Mouse (Mus musculus): ENCODE measurements around the gene Kynu. TPM values are rescaled to one million over a fixed set of nuclear protein-coding genes. Genes with fewer than 3 reads are reported as not detected.

Kynu gene
- polyA plus RNA-seq, 1 experiment: not detected

- no peaks in the 10 kb centered on the region for H3K79me2 ChIP-seq (ENCODE audit: control insufficient read depth, insufficient read depth)
- H3K4me3 ChIP-seq: no peak overlapping the region
- no peak overlapping the region for H3K4me2 ChIP-seq (ENCODE audit: low read depth)
- H3ac ChIP-seq (ENCODE audit: control insufficient read depth, insufficient read length): no peak overlapping the region
- H3K36me3 ChIP-seq (ENCODE audit: control insufficient read depth, insufficient read depth): no peaks in the 10 kb centered on the region
- no peak for TF ChIP-seq E2F4 (IDR thresholded peaks at IDR 0.05; ENCODE audit: insufficient read depth)
- TF ChIP-seq MAX (IDR thresholded peaks at IDR 0.05; ENCODE audit: low read depth): no peak
- TF ChIP-seq SRF (IDR thresholded peaks at IDR 0.05; ENCODE audit: control insufficient read depth, insufficient read length, low read depth): no peak
- no peak for TF ChIP-seq TCF12 (IDR thresholded peaks at IDR 0.05; ENCODE audit: insufficient read depth, poor library complexity, severe bottlenecking)
- no peak for TF ChIP-seq POLR2A (IDR thresholded peaks at IDR 0.05; ENCODE audit: insufficient read length, low read depth)
- no peak for TF ChIP-seq TCF3 (IDR thresholded peaks at IDR 0.05; ENCODE audit: insufficient read length, low read depth)
- no peak for TF ChIP-seq POLR2AphosphoS2 (IDR thresholded peaks at IDR 0.05; ENCODE audit: insufficient read length, low read depth)
- TF ChIP-seq MYOG (IDR thresholded peaks at IDR 0.05; ENCODE audit: control insufficient read depth in 1 of 3, insufficient read depth in 1 of 3, insufficient read length in 2 of 3, low read depth in 2 of 3): no peak
- TF ChIP-seq MYOD1 (IDR thresholded peaks at IDR 0.05; ENCODE audit: control insufficient read depth in 1 of 3, insufficient read length in 2 of 3, low read depth in 2 of 3): no peak
- TF ChIP-seq USF1 (IDR thresholded peaks at IDR 0.05; ENCODE audit: low read depth): no peak
- no peak for TF ChIP-seq REST (IDR thresholded peaks at IDR 0.05; ENCODE audit: insufficient read depth, insufficient read length)
- TF ChIP-seq CEBPB (IDR thresholded peaks at IDR 0.05; ENCODE audit: insufficient read depth, poor library complexity, severe bottlenecking): no peak
- H3K27me3 ChIP-seq (ENCODE audit: control insufficient read depth, insufficient read depth, insufficient read length): no peaks in the 10 kb centered on the region
Measured at GRCm38 (mm10) chr2:43673619-43674018, 118.5 kb downstream of the Kynu start.

GRCm38 (mm10) chr2:43674098-43674497 lies 119.0 kb downstream of the Kynu start:
- H3ac ChIP-seq (ENCODE audit: control insufficient read depth, insufficient read length): no peak overlapping the region
- H3K4me3 ChIP-seq: no peak overlapping the region
- H3K27me3 ChIP-seq (ENCODE audit: control insufficient read depth, insufficient read depth, insufficient read length): no peaks in the 10 kb centered on the region
- H3K4me2 ChIP-seq (ENCODE audit: low read depth): no peak overlapping the region
- H3K36me3 ChIP-seq (ENCODE audit: control insufficient read depth, insufficient read depth): no peaks in the 10 kb centered on the region
- H3K79me2 ChIP-seq (ENCODE audit: control insufficient read depth, insufficient read depth): no peaks in the 10 kb centered on the region
- no peak for TF ChIP-seq POLR2AphosphoS2 (IDR thresholded peaks at IDR 0.05; ENCODE audit: insufficient read length, low read depth)
- TF ChIP-seq REST (IDR thresholded peaks at IDR 0.05; ENCODE audit: insufficient read depth, insufficient read length): no peak
- no peak for TF ChIP-seq MAX (IDR thresholded peaks at IDR 0.05; ENCODE audit: low read depth)
- no peak for TF ChIP-seq CEBPB (IDR thresholded peaks at IDR 0.05; ENCODE audit: insufficient read depth, poor library complexity, severe bottlenecking)
- TF ChIP-seq USF1 (IDR thresholded peaks at IDR 0.05; ENCODE audit: low read depth): no peak
- no peak for TF ChIP-seq MYOD1 (IDR thresholded peaks at IDR 0.05; ENCODE audit: control insufficient read depth in 1 of 3, insufficient read length in 2 of 3, low read depth in 2 of 3)
- no peak for TF ChIP-seq E2F4 (IDR thresholded peaks at IDR 0.05; ENCODE audit: insufficient read depth)

- no peak for TF ChIP-seq POLR2A (IDR thresholded peaks at IDR 0.05; ENCODE audit: insufficient read length, low read depth)
- no peak for TF ChIP-seq TCF3 (IDR thresholded peaks at IDR 0.05; ENCODE audit: insufficient read length, low read depth)
- TF ChIP-seq MYOG (IDR thresholded peaks at IDR 0.05; ENCODE audit: control insufficient read depth in 1 of 3, insufficient read depth in 1 of 3, insufficient read length in 2 of 3, low read depth in 2 of 3): no peak
- no peak for TF ChIP-seq POLR2AphosphoS2 (IDR thresholded peaks at IDR 0.05; ENCODE audit: insufficient read length, low read depth)
- no peak for TF ChIP-seq SRF (IDR thresholded peaks at IDR 0.05; ENCODE audit: control insufficient read depth, insufficient read length, low read depth)
- TF ChIP-seq REST (IDR thresholded peaks at IDR 0.05; ENCODE audit: insufficient read depth, insufficient read length): no peak
- no peak for TF ChIP-seq USF1 (IDR thresholded peaks at IDR 0.05; ENCODE audit: low read depth)
- no peak for TF ChIP-seq MAX (IDR thresholded peaks at IDR 0.05; ENCODE audit: low read depth)
- no peak for TF ChIP-seq E2F4 (IDR thresholded peaks at IDR 0.05; ENCODE audit: insufficient read depth)
- H3K79me2 ChIP-seq (ENCODE audit: control insufficient read depth, insufficient read depth): no peaks in the 10 kb centered on the region
- no peak overlapping the region for H3ac ChIP-seq (ENCODE audit: control insufficient read depth, insufficient read length)
- H3K36me3 ChIP-seq (ENCODE audit: control insufficient read depth, insufficient read depth): no peaks in the 10 kb centered on the region
- no peak overlapping the region for H3K4me3 ChIP-seq
- H3K4me2 ChIP-seq (ENCODE audit: low read depth): no peak overlapping the region
- no peaks in the 10 kb centered on the region for H3K27me3 ChIP-seq (ENCODE audit: control insufficient read depth, insufficient read depth, insufficient read length)
Measured at GRCm38 (mm10) chr2:43675277-43675676, 120.1 kb downstream of the Kynu start.

DNA sequence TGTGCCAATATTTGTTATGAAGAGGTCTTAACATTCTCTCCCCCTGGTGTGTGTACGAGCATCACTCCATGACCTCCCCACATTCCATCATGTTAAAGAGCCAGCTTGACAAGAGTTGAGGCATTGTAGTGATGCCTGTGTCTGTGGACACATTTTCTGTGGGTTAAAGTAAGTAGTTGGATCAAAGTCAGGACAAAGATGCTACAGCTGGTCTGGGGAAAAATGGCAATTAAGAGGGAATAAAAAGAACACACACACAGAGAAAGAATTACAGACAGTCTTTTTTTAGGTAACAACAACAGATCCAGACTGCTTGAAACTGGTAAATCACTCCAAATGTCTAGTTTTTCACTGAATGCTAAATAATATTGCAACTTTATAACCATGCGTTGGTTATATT lies 135.3 kb downstream of the Kynu start:
- no peak overlapping the region for H3K4me2 ChIP-seq (ENCODE audit: low read depth)
- H3K79me2 ChIP-seq (ENCODE audit: control insufficient read depth, insufficient read depth): no peaks in the 10 kb centered on the region
- no peak overlapping the region for H3K4me3 ChIP-seq
- H3K36me3 ChIP-seq (ENCODE audit: control insufficient read depth, insufficient read depth): no peaks in the 10 kb centered on the region
- no peak for TF ChIP-seq MAX (IDR thresholded peaks at IDR 0.05; ENCODE audit: low read depth)
- no peak for TF ChIP-seq TCF3 (IDR thresholded peaks at IDR 0.05; ENCODE audit: insufficient read length, low read depth)
- no peak for TF ChIP-seq SRF (IDR thresholded peaks at IDR 0.05; ENCODE audit: control insufficient read depth, insufficient read length, low read depth)
- no peak for TF ChIP-seq E2F4 (IDR thresholded peaks at IDR 0.05; ENCODE audit: insufficient read depth)
- no peak for TF ChIP-seq USF1 (IDR thresholded peaks at IDR 0.05; ENCODE audit: low read depth)
- TF ChIP-seq MYOD1 (IDR thresholded peaks at IDR 0.05; ENCODE audit: control insufficient read depth in 1 of 3, insufficient read length in 2 of 3, low read depth in 2 of 3): no peak
- TF ChIP-seq MYOG (IDR thresholded peaks at IDR 0.05; ENCODE audit: control insufficient read depth in 1 of 3, insufficient read depth in 1 of 3, insufficient read length in 2 of 3, low read depth in 2 of 3): no peak
- no peak for TF ChIP-seq CEBPB (IDR thresholded peaks at IDR 0.05; ENCODE audit: insufficient read depth, poor library complexity, severe bottlenecking)
- no peak for TF ChIP-seq POLR2AphosphoS2 (IDR thresholded peaks at IDR 0.05; ENCODE audit: insufficient read length, low read depth)
- TF ChIP-seq POLR2A (IDR thresholded peaks at IDR 0.05; ENCODE audit: insufficient read length, low read depth): no peak
- TF ChIP-seq TCF12 (IDR thresholded peaks at IDR 0.05; ENCODE audit: insufficient read depth, poor library complexity, severe bottlenecking): no peak
- TF ChIP-seq REST (IDR thresholded peaks at IDR 0.05; ENCODE audit: insufficient read depth, insufficient read length): no peak
- no peaks in the 10 kb centered on the region for H3K27me3 ChIP-seq (ENCODE audit: control insufficient read depth, insufficient read depth, insufficient read length)
- no peak overlapping the region for H3ac ChIP-seq (ENCODE audit: control insufficient read depth, insufficient read length)

- Histone ChIP-seq H3ac (ENCODE audit: control insufficient read depth, insufficient read length) (no peak overlapping the region), H3K4me3 (no peak overlapping the region), H3K27me3 (ENCODE audit: control insufficient read depth, insufficient read depth, insufficient read length) (no peaks in the 10 kb centered on the region), H3K4me2 (ENCODE audit: low read depth) (no peak overlapping the region), H3K36me3 (ENCODE audit: control insufficient read depth, insufficient read depth) (no peaks in the 10 kb centered on the region), H3K79me2 (ENCODE audit: control insufficient read depth, insufficient read depth) (no peaks in the 10 kb centered on the region)
- TF ChIP-seq TCF3 (IDR thresholded peaks at IDR 0.05; ENCODE audit: insufficient read length, low read depth): no peak
- no peak for TF ChIP-seq MYOD1 (IDR thresholded peaks at IDR 0.05; ENCODE audit: control insufficient read depth in 1 of 3, insufficient read length in 2 of 3, low read depth in 2 of 3)
- no peak for TF ChIP-seq MAX (IDR thresholded peaks at IDR 0.05; ENCODE audit: low read depth)
- TF ChIP-seq SRF (IDR thresholded peaks at IDR 0.05; ENCODE audit: control insufficient read depth, insufficient read length, low read depth): no peak
- no peak for TF ChIP-seq TCF12 (IDR thresholded peaks at IDR 0.05; ENCODE audit: insufficient read depth, poor library complexity, severe bottlenecking)
- TF ChIP-seq REST (IDR thresholded peaks at IDR 0.05; ENCODE audit: insufficient read depth, insufficient read length): no peak
- TF ChIP-seq POLR2A (IDR thresholded peaks at IDR 0.05; ENCODE audit: insufficient read length, low read depth): no peak
- no peak for TF ChIP-seq E2F4 (IDR thresholded peaks at IDR 0.05; ENCODE audit: insufficient read depth)
- no peak for TF ChIP-seq CEBPB (IDR thresholded peaks at IDR 0.05; ENCODE audit: insufficient read depth, poor library complexity, severe bottlenecking)
- no peak for TF ChIP-seq MYOG (IDR thresholded peaks at IDR 0.05; ENCODE audit: control insufficient read depth in 1 of 3, insufficient read depth in 1 of 3, insufficient read length in 2 of 3, low read depth in 2 of 3)
- TF ChIP-seq POLR2AphosphoS2 (IDR thresholded peaks at IDR 0.05; ENCODE audit: insufficient read length, low read depth): no peak
- TF ChIP-seq USF1 (IDR thresholded peaks at IDR 0.05; ENCODE audit: low read depth): no peak
Measured at GRCm38 (mm10) chr2:43691290-43691689, 136.2 kb downstream of the Kynu start.
